Mouse (Mus musculus) heart, postnatal 0 days (tissue): Measurements from ENCODE around the gene Slc30a10.

Source experiments
- CTCF ChIP-seq: IDR thresholded peaks from 2 replicates; pipeline ENCODE4 v1.5.1; 2016; ENCODE audit warnings: antibody characterized with exemption, control low read depth, low read depth
- EP300 ChIP-seq: IDR thresholded peaks from 2 replicates; pipeline ENCODE4 v1.6.1; 2016; ENCODE audit warnings: antibody characterized with exemption, low read depth

DNA sequence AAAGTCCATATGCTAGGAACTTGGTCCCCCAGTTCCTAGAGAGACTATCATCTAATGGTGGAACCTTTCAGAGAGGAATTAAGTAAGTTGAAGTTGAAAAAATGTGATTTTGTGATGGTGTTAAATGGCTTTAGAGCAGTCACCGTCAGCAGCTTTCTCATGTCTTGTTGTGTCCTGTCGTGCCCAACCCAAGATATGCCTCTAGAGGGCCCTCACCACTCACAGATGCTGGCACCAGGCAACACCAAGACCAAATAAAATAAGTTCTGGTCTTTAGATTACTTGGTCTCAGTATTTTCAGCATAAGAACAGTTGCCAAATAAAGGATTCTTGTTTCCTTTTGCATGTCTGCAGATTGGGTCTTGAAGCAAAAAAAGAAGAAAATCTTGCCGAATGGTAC lies 44.8 kb upstream of the Slc30a10 start:
- TF ChIP-seq CTCF = peak; percentile 25; the same call in 1 of the 2 replicates
- no peak for TF ChIP-seq EP300
